Mouse (Mus musculus): Measurements from ENCODE around the gene Dcps. TPM values are rescaled to one million over a fixed set of nuclear protein-coding genes. Genes with fewer than 3 reads are reported as not detected.

Gene Dcps
- 24.4 and 28.6 TPM in 2 replicates for polyA plus RNA-seq (2015; fragmentation: Nextera tagmentation; extraction: Ambion mirVana)

DNA sequence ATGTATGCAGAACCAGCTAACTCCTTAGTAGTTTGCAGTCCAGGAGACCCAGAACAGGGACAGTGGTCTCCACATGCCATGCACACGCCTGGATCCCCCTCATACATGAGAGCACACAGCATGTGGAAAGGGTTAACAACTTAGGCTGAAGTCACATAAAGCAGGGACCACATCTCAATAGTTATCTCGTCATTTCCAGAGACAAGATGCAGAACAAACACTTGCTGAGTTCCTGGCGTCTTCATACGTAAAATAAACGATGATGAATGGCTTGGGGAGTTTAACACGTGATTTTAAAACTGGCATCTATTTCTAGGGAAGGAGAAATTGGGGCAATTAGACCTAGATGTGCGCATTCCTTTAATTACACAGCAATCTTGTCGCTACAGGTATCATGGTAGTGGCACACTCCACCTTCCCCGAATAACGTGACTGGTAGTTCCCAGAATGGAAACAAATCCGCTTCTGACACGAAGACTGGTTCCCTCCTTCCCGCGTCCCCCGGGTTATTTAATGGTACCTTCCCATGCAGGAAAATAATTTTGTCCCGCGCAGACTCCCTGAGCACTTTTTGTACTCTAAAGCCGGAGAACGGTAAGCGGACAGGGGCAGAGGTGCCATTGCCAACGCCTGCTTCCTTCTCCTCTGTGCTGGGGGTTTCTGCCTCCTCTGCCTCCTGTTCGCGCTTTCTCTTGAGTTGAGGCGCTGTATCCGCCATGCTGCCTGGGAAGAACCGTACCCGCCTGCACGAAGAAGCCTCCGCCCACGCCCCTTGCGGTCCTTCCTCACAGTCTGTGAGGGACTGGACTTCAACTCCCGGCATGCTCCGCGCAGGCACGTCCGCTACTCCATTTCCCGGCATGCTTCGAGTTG is at the start of gene Dcps:
Gene Dcps (minus strand): TSS at position 811 of the 873 bp plus-strand sequence.

DNA sequence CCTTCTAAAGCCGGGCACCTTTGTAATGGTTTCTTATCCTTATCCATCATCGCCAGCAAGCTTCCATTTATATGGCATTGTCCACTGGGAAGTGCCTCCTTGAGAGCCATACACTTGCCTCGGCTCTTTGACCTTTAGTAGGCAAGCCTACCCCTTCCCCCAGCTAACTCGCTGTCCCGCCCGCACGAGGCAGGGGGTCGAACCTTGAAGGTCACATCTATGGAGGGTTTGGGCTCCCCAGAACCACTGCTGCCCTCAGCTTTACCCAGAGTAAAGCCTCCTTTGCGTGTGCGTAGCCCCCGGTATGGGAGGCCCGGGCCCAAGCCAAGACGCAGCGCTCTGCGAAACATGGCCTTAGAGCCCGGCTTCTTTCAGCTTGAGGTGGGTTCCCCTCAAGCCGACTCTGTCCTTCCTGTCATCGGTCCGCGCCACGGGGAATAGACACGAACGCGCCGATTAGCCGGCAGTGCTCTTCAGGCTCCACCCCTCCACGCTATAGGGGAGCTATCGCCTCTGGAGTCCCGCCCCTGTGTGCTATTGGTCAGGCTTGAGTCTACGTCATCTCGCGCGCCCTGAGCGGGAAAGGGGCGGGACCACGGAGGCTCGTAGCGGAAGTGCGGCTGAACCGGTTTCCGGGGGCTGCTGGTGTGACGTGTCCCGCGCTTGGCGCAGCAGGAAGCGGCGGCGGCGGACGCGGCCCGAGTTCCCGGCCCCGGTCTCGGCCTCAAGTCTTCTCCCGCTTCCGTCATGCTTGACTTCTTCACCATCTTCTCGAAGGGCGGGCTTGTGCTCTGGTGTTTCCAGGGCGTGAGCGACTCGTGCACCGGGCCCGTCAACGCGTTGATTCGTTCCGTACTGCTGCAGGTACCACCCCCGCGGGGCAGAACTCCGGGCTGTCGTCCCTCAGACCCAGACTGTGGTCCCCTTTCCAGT is 34.9 kb upstream of the Dcps start, which contains the start of gene Foxred1:
Gene Foxred1 (minus strand): TSS at position 514 of the 933 bp plus-strand sequence.

DNA sequence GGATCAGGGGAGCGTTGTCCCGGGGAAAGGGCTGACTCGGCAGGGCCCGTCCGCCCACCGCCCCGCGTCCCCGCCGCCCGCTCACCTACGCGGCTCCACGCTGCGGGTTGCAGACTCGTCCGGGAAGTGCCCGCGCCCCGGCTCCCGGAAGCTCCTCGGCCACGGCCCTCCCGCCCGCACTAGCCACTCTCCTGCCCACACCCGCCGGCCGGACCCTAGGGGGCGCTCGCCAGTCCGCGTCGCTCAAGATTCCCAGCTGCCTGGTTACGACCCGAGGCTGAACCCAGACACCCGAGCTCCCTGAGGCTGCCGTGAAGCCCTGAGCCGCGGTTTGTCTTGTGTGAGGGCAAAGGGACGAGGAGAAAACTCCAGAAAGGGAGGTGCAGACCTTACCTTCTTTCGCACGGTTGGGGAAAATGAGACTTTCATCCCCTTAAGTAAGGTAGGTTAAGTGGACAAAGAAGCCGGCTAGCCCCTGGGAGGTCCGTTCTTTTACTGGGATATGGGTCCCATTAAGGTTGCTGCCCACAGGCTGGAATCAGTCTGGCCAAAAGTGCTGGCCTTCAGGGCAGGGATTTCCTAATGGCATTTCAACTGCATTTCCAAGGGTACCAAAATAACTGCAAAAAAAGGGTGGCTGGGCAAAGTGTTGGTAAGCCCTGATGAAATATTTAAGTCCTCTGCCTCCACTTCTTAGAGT is 24.1 kb upstream of the Dcps start, which contains the start of the genes Srpr and Tirap:
Gene Srpr (plus strand): TSS at position 404 of the 700 bp plus-strand sequence.
Gene Tirap (minus strand): TSS at position 520 of the 700 bp plus-strand sequence.

DNA sequence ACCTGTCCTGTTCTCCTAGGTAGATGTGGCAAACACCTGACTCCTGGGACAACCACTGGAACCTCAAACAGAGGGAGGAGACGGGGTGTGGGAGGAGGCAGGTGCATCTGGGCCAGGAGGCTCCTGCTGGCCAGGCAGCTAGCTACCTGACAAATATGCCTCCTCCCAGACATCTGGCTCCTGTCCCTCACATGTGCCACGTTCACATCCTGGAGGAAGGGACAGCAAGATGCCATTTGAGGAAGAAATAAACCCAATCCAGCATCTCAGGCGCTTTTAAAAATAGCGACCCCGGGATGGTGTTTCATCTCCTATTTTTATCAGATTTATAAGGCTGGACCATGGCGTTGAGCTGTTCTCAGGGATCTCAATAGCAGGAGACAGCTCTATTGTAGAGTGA is 56.7 kb downstream of the Dcps start, which contains the start of gene St3gal4:
Gene St3gal4 (minus strand): TSS at position 101 of the 400 bp plus-strand sequence.

Other genes starting within 250 kb of the Dcps start
- 12.9 and 19.0 TPM in 2 replicates for gene St3gal4, start 56.8 kb downstream of the Dcps start, polyA plus RNA-seq (2015; fragmentation: Nextera tagmentation; extraction: Ambion mirVana)
- 89.4 and 91.7 TPM in 2 replicates for gene Srpr, start 24.1 kb upstream of the Dcps start, polyA plus RNA-seq (2015; fragmentation: Nextera tagmentation; extraction: Ambion mirVana)
- gene Tirap, start 24.2 kb upstream of the Dcps start, polyA plus RNA-seq (2015; fragmentation: Nextera tagmentation; extraction: Ambion mirVana), result 5.2 and 5.7 TPM in 2 replicates
- 40.2 and 42.2 TPM in 2 replicates for gene Foxred1, start 35.0 kb upstream of the Dcps start, polyA plus RNA-seq (2015; fragmentation: Nextera tagmentation; extraction: Ambion mirVana)
- 17.0 and 17.8 TPM in 2 replicates for gene Fam118b, start 91.7 kb upstream of the Dcps start, polyA plus RNA-seq (2015; fragmentation: Nextera tagmentation; extraction: Ambion mirVana)
- 13.1 and 13.8 TPM in 2 replicates for gene Rpusd4, start 91.8 kb upstream of the Dcps start, polyA plus RNA-seq (2015; fragmentation: Nextera tagmentation; extraction: Ambion mirVana)
- gene Cdon, start 245.1 kb upstream of the Dcps start, polyA plus RNA-seq (2015; fragmentation: Nextera tagmentation; extraction: Ambion mirVana), result 4.7 and 5.3 TPM in 2 replicates